Mouse (Mus musculus): ENCODE data around the gene Gys2. TPM values are rescaled to one million over a fixed set of nuclear protein-coding genes. Genes with fewer than 3 reads are reported as not detected.

Gene Gys2
- polyA plus RNA-seq, 1 experiment from 2014 or later: not detected

GRCm38 (mm10) chr6:142455314-142455996, 17.5 kb downstream of the Gys2 start:
- Histone ChIP-seq H3K27me3 (no peaks in the 10 kb centered on the region), H3K27ac (replicated peaks) (no peak overlapping the region)

DNA sequence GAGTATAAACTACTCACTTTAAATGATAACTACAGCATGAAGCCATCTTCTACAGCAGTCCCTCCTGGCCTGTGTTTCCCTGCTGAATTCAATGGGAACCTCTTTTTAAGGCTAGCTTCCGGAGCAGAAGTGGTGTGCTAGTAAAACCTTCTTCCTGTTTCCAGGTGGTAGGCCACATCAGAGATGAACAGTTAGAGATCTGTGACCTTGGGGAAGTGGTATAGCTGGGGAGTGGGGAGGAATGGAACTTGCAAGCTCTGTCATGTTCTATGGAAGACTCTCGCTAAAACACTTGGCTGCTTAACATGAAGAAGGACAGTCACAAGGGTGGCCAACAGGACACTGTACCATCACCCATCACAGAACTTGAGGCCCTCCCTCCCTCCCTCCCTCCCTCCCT, 19.6 kb downstream of the Gys2 start:
- no peak for ATAC-seq (ENCODE audit: low FRiP score, low read depth)
- no peak overlapping the region for H3K4me2 ChIP-seq (replicated peaks)
- H3K9me3 ChIP-seq: no peaks in the 10 kb centered on the region
- no peaks in the 10 kb centered on the region for H3K27me3 ChIP-seq
- H3K9ac ChIP-seq (replicated peaks): no peak overlapping the region
- no peak overlapping the region for H3K4me3 ChIP-seq
- no peaks in the 10 kb centered on the region for H3K36me3 ChIP-seq
- H3K4me1 ChIP-seq: peaks cover 4% of the 10 kb centered on the region; the same call in 1 of the 2 replicates
- 86% methylated on average over 2 of the region's 2 CpGs for WGBS
- no peak overlapping the region for H3K27ac ChIP-seq (replicated peaks)

More at GRCm38 (mm10) chr6:142455314-142455996, 17.5 kb downstream of the Gys2 start:
- Histone ChIP-seq H3K4me2 (replicated peaks) (no peak overlapping the region), H3K4me3 (no peak overlapping the region), H3K4me1 (peaks cover 4% of the 10 kb centered on the region; the same call in 1 of the 2 replicates), H3K9ac (replicated peaks) (no peak overlapping the region), H3K9me3 (no peaks in the 10 kb centered on the region), H3K36me3 (no peaks in the 10 kb centered on the region)
- ATAC-seq (ENCODE audit: low FRiP score, low read depth): no peak; the same call in 1 of the 2 replicates
- WGBS: 58% methylated on average over 7 of the region's 7 CpGs

- WGBS: 79% methylated on average over 12 of the region's 12 CpGs
- Histone ChIP-seq H3K9ac (replicated peaks) (no peak overlapping the region), H3K36me3 (no peaks in the 10 kb centered on the region), H3K27ac (replicated peaks) (no peak overlapping the region), H3K27me3 (no peaks in the 10 kb centered on the region), H3K4me2 (replicated peaks) (no peak overlapping the region), H3K9me3 (no peaks in the 10 kb centered on the region), H3K4me3 (no peak overlapping the region), H3K4me1 (no peaks in the 10 kb centered on the region)
- no peak for ATAC-seq (ENCODE audit: low FRiP score, low read depth)
Measured at GRCm38 (mm10) chr6:142451381-142451780, 21.5 kb downstream of the Gys2 start.

DNA sequence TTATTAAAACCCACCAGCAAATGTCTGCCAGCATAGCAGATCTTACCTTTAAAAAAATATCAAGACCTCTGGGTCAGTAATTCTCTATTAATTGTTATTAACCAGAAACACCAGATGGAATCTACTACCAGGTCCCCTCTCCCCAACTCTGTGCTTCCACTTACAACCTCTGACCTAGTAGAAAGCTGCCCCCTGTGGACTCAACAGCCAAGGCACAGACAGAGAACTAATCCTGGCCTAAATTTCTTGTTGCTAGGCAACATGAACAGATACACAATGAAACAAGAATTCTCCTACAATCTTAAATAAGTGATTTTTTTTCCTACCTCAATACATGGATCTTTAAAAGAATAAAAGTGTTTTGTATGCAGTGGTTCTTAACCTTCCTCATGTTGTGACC, 43.8 kb downstream of the Gys2 start:
- Histone ChIP-seq H3K4me2 (replicated peaks) (no peak overlapping the region), H3K9me3 (no peaks in the 10 kb centered on the region), H3K36me3 (no peaks in the 10 kb centered on the region), H3K4me1 (no peaks in the 10 kb centered on the region), H3K27ac (replicated peaks) (no peak overlapping the region), H3K4me3 (no peak overlapping the region), H3K27me3 (no peaks in the 10 kb centered on the region), H3K9ac (replicated peaks) (no peak overlapping the region)
- no peak for ATAC-seq (ENCODE audit: low FRiP score, low read depth)

DNA sequence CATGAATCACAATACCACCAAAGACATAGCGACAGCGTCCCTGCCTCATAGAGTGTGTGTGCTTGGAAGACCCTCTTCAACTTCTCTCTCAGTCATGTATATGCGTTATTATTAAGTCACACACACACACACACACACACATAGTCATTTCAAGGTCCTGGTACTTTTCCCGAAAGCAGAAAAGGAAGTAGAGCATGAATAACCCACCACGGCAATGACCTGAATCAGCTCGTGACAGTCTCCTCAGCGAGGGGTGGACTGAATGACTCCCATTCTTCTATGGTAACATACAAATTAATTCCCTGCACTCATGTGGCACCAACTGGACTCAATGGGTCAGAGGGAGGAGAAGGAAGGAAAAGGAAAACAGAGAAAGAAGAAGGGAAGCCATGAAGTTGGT, 47.9 kb downstream of the Gys2 start:
- Histone ChIP-seq H3K9me3 (no peaks in the 10 kb centered on the region), H3K36me3 (no peaks in the 10 kb centered on the region), H3K27me3 (no peaks in the 10 kb centered on the region), H3K4me1 (no peaks in the 10 kb centered on the region), H3K27ac (replicated peaks) (no peak overlapping the region), H3K4me3 (no peak overlapping the region), H3K4me2 (replicated peaks) (no peak overlapping the region), H3K9ac (replicated peaks) (no peak overlapping the region)
- whole genome bisulfite sequencing: 79% methylated on average over 7 of the region's 7 CpGs
- no peak for ATAC-seq (ENCODE audit: low FRiP score, low read depth)

DNA sequence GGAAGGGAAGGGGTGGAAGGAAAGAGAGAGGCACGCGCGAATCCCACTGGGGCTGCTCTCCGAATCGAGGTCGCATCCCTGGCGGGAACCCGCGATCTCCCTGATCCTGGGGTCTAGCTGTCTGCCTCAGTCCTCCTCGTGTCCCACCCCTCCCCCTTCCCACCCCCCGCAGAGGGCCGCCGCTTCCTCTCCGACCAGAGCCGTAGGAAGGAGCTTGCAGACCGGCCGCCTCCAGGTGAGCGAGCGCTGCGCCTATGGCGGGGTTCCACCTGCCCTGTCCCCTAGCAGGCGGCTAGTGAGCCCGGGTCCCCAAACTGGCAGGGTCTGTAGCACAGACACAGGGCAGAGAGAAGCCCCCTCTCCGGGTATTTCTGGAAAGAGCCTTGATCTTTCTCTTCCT, 58.3 kb downstream of the Gys2 start:
- Histone ChIP-seq H3K4me2 (replicated peaks) (peak overlapping the region; percentile 76), H3K27me3 (peaks cover 35% of the 10 kb centered on the region), H3K4me1 (peaks cover 10% of the 10 kb centered on the region), H3K9ac (replicated peaks) (peak overlapping the region; percentile 47; the same call in 1 of the 2 replicates), H3K36me3 (no peaks in the 10 kb centered on the region), H3K27ac (replicated peaks) (no peak overlapping the region), H3K4me3 (peak overlapping the region; percentile 43), H3K9me3 (no peaks in the 10 kb centered on the region)
- peak; percentile 63 for ATAC-seq (ENCODE audit: low FRiP score, low read depth)
- WGBS: under 1% methylated on average over 24 of the region's 24 CpGs

DNA sequence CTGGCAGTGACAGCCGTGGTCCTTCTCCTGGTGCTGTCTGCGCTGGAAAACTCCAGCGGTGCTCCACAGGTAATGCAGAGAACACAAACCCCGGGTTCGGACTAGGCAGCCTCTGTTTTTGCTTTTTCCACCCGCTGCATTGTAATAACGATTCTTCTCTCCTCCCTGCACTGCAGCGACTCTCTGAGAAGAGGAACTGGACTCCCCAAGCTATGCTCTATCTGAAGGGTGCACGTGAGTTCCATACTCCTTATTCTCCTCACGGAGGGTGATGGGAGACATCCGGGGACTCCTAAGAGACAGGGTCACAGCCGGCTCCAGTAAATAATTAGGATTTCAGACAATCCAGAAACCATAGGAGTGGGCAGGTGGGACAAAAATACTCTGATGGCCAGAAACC, 59.1 kb downstream of the Gys2 start:
- 0 out of 2 replicates have a peak, but pooled peaks have one; percentile 28 for ATAC-seq (ENCODE audit: low FRiP score, low read depth)
- Histone ChIP-seq H3K4me2 (replicated peaks) (peak overlapping the region; percentile 76; the same call in 1 of the 2 replicates), H3K4me3 (peak overlapping the region; percentile 43; the same call in 1 of the 2 replicates)

GRCm38 (mm10) chr6:142412906-142413491, 59.9 kb downstream of the Gys2 start, which contains the start of gene Spx:
TSS of gene Spx (plus strand) at chr6:142413441.
- Histone ChIP-seq H3K4me3 (peak within 1 kb of the TSS; percentile 43; the same call in 1 of the 2 replicates), H3K4me1 (peaks cover 10% of the 10 kb centered on the region), H3K27me3 (peaks cover 35% of the 10 kb centered on the region), H3K36me3 (no peaks in the 10 kb centered on the region), H3K9ac (replicated peaks) (no peak within 1 kb of the TSS), H3K27ac (replicated peaks) (no peak within 1 kb of the TSS), H3K9me3 (no peaks in the 10 kb centered on the region), H3K4me2 (replicated peaks) (peak within 1 kb of the TSS; percentile 76)
- WGBS: 75% methylated on average over 11 of the region's 11 CpGs
- no peak for ATAC-seq (ENCODE audit: low FRiP score, low read depth)

More for the DNA sequence above, 59.1 kb downstream of the Gys2 start:
- WGBS: 12% methylated on average over 12 of the region's 12 CpGs
- Histone ChIP-seq H3K27me3 (peaks cover 35% of the 10 kb centered on the region), H3K9ac (replicated peaks) (no peak overlapping the region), H3K27ac (replicated peaks) (no peak overlapping the region), H3K36me3 (no peaks in the 10 kb centered on the region), H3K9me3 (no peaks in the 10 kb centered on the region), H3K4me1 (peaks cover 10% of the 10 kb centered on the region)

- ATAC-seq (ENCODE audit: low FRiP score, low read depth): no peak
- Histone ChIP-seq H3K4me3 (no peak overlapping the region), H3K9ac (replicated peaks) (no peak overlapping the region), H3K36me3 (no peaks in the 10 kb centered on the region), H3K4me1 (peaks cover 10% of the 10 kb centered on the region), H3K9me3 (no peaks in the 10 kb centered on the region), H3K27me3 (peaks cover 35% of the 10 kb centered on the region), H3K27ac (replicated peaks) (no peak overlapping the region), H3K4me2 (replicated peaks) (no peak overlapping the region)
- 10% methylated on average over 1 of the region's 1 CpGs for WGBS
Measured at GRCm38 (mm10) chr6:142411140-142411539, 61.8 kb downstream of the Gys2 start.

GRCm38 (mm10) chr6:142395756-142396155, 77.2 kb downstream of the Gys2 start:
- 94% methylated on average over 6 of the region's 6 CpGs for WGBS
- Histone ChIP-seq H3K4me1 (no peaks in the 10 kb centered on the region), H3K27ac (replicated peaks) (no peak overlapping the region), H3K4me2 (replicated peaks) (no peak overlapping the region), H3K27me3 (no peaks in the 10 kb centered on the region), H3K4me3 (no peak overlapping the region), H3K36me3 (peaks cover 39% of the 10 kb centered on the region), H3K9ac (replicated peaks) (no peak overlapping the region), H3K9me3 (no peaks in the 10 kb centered on the region)
- ATAC-seq (ENCODE audit: low FRiP score, low read depth): no peak

DNA sequence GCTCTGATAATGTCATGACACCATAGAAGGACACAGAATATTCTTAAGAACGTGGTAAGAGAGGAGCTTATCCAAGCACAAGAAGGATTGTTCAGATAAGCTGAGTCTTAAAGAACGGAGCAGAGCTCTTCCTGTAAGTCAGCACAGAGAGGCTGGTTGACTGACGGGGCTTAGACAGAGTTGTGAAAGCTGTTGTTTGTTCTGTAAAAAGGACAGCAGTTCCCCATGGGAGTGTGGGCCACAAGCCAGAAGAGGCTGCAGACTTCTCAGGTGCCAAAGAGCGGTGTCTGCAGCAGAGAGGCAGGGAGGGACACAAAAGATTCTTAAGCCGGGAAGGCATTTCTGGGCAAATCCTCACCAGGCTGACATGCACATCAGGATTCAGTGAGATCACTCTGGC, 78.2 kb downstream of the Gys2 start:
- Histone ChIP-seq H3K4me1 (no peaks in the 10 kb centered on the region), H3K9ac (replicated peaks) (no peak overlapping the region), H3K27ac (replicated peaks) (no peak overlapping the region), H3K36me3 (peaks cover 34% of the 10 kb centered on the region), H3K27me3 (no peaks in the 10 kb centered on the region), H3K9me3 (no peaks in the 10 kb centered on the region), H3K4me3 (no peak overlapping the region), H3K4me2 (replicated peaks) (no peak overlapping the region)
- no peak for ATAC-seq (ENCODE audit: low FRiP score, low read depth)
- WGBS: 83% methylated on average over 5 of the region's 5 CpGs

DNA sequence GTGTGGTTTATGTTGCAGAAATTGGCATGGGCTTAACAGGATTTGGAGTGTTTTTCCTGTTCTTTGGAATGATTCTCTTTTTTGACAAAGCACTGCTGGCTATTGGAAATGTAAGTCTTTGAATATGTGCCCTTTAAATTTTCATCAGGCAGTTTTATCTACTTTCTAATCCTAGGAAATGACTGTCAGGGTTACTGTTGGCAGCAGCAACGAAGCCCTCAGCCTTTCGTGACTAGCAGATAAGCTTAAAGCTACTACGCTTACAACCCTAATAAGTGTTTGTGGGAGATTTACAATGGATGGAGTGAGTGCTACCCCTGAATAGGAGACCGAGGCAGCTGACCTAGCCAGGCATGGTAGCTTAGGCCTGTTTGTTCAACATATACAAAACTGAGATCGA, 80.6 kb downstream of the Gys2 start:
- H3K4me1 ChIP-seq: peaks cover 15% of the 10 kb centered on the region
- H3K9me3 ChIP-seq: no peaks in the 10 kb centered on the region
- no peaks in the 10 kb centered on the region for H3K27me3 ChIP-seq
- no peak overlapping the region for H3K9ac ChIP-seq (replicated peaks)
- no peak for ATAC-seq (ENCODE audit: low FRiP score, low read depth)
- WGBS: 92% methylated on average over 5 of the region's 5 CpGs
- H3K4me3 ChIP-seq: no peak overlapping the region
- no peak overlapping the region for H3K4me2 ChIP-seq (replicated peaks)
- no peak overlapping the region for H3K27ac ChIP-seq (replicated peaks)
- H3K36me3 ChIP-seq: peaks cover 34% of the 10 kb centered on the region
